Mouse (Mus musculus): ENCODE results near the gene Wdr76. TPM values are rescaled to one million over a fixed set of nuclear protein-coding genes. Genes with fewer than 3 reads are reported as not detected.
A peak's percentile ranks its signal among the peaks of the same experiment; 100 is the strongest.

The Wdr76 gene
- polyA plus RNA-seq, 1 experiment from 2014 or later = 15.5 TPM

GRCm38 (mm10) chr2:121544829-121545228 is 38.3 kb downstream of the Wdr76 start:
- 91% methylated on average over 3 of the region's 3 CpGs for WGBS
- Histone ChIP-seq H3K9me3 (no peaks in the 10 kb centered on the region), H3K4me1 (no peaks in the 10 kb centered on the region), H3K27me3 (no peaks in the 10 kb centered on the region), H3K36me3 (replicated peaks) (peaks cover 82% of the 10 kb centered on the region), H3K4me3 (replicated peaks) (no peak overlapping the region), H3K27ac (no peak overlapping the region), H3K4me2 (no peak overlapping the region), H3K9ac (no peak overlapping the region)
- ATAC-seq (ENCODE audit: low FRiP score) = no peak

GRCm38 (mm10) chr2:121549630-121550029 is 43.1 kb downstream of the Wdr76 start:
- Histone ChIP-seq H3K27ac (no peak overlapping the region), H3K9ac (no peak overlapping the region), H3K4me2 (no peak overlapping the region), H3K36me3 (replicated peaks) (peaks cover 69% of the 10 kb centered on the region), H3K27me3 (no peaks in the 10 kb centered on the region), H3K4me1 (no peaks in the 10 kb centered on the region), H3K4me3 (replicated peaks) (no peak overlapping the region), H3K9me3 (no peaks in the 10 kb centered on the region)
- 93% methylated on average over 6 of the region's 6 CpGs for WGBS
- no peak for ATAC-seq (ENCODE audit: low FRiP score)

GRCm38 (mm10) chr2:121551271-121551670 is 44.7 kb downstream of the Wdr76 start:
- Histone ChIP-seq H3K27me3 (no peaks in the 10 kb centered on the region), H3K4me1 (no peaks in the 10 kb centered on the region), H3K4me3 (replicated peaks) (no peak overlapping the region), H3K9ac (no peak overlapping the region), H3K36me3 (replicated peaks) (peaks cover 56% of the 10 kb centered on the region), H3K4me2 (no peak overlapping the region), H3K9me3 (no peaks in the 10 kb centered on the region), H3K27ac (no peak overlapping the region)
- 91% methylated on average over 8 of the region's 8 CpGs for WGBS
- ATAC-seq (ENCODE audit: low FRiP score) = no peak

- H3K4me2 ChIP-seq = no peak overlapping the region
- H3K27ac ChIP-seq = no peak overlapping the region
- no peaks in the 10 kb centered on the region for H3K4me1 ChIP-seq
- 90% methylated on average over 3 of the region's 3 CpGs for whole genome bisulfite sequencing
- ATAC-seq (ENCODE audit: low FRiP score) = no peak
- no peak overlapping the region for H3K4me3 ChIP-seq (replicated peaks)
- H3K27me3 ChIP-seq = no peaks in the 10 kb centered on the region
- H3K36me3 ChIP-seq (replicated peaks) = peaks cover 24% of the 10 kb centered on the region
- no peaks in the 10 kb centered on the region for H3K9me3 ChIP-seq
- no peak overlapping the region for H3K9ac ChIP-seq
Measured at GRCm38 (mm10) chr2:121563117-121563516, 56.6 kb downstream of the Wdr76 start.

GRCm38 (mm10) chr2:121565911-121566310 is 59.4 kb downstream of the Wdr76 start:
- Histone ChIP-seq H3K9me3 (no peaks in the 10 kb centered on the region), H3K4me3 (replicated peaks) (no peak overlapping the region), H3K4me2 (no peak overlapping the region), H3K9ac (no peak overlapping the region), H3K36me3 (replicated peaks) (peaks cover 19% of the 10 kb centered on the region), H3K27me3 (no peaks in the 10 kb centered on the region), H3K27ac (no peak overlapping the region), H3K4me1 (no peaks in the 10 kb centered on the region)
- ATAC-seq (ENCODE audit: low FRiP score) = no peak
- 69% methylated on average over 5 of the region's 5 CpGs for WGBS

GRCm38 (mm10) chr2:121570049-121570448 is 63.5 kb downstream of the Wdr76 start:
- H3K36me3 ChIP-seq (replicated peaks) = peaks cover 22% of the 10 kb centered on the region
- H3K4me3 ChIP-seq (replicated peaks) = no peak overlapping the region
- no peak for ATAC-seq (ENCODE audit: low FRiP score)
- 92% methylated on average over 3 of the region's 3 CpGs for WGBS
- H3K9me3 ChIP-seq = no peaks in the 10 kb centered on the region
- H3K9ac ChIP-seq = no peak overlapping the region
- no peaks in the 10 kb centered on the region for H3K4me1 ChIP-seq
- H3K27me3 ChIP-seq = no peaks in the 10 kb centered on the region
- H3K27ac ChIP-seq = no peak overlapping the region
- no peak overlapping the region for H3K4me2 ChIP-seq

- no peak overlapping the region for H3K4me2 ChIP-seq
- no peak overlapping the region for H3K9ac ChIP-seq
- no peak overlapping the region for H3K27ac ChIP-seq
- H3K36me3 ChIP-seq (replicated peaks) = peaks cover 22% of the 10 kb centered on the region
- no peak overlapping the region for H3K4me3 ChIP-seq (replicated peaks)
- 77% methylated on average over 8 of the region's 8 CpGs for WGBS
- 0 out of 2 replicates have a peak, but pooled peaks cover 3% of the 10 kb centered on the region for H3K4me1 ChIP-seq
- ATAC-seq (ENCODE audit: low FRiP score) = no peak
- H3K27me3 ChIP-seq = no peaks in the 10 kb centered on the region
- no peaks in the 10 kb centered on the region for H3K9me3 ChIP-seq
Measured at GRCm38 (mm10) chr2:121570999-121571655, 64.6 kb downstream of the Wdr76 start.

- no peaks in the 10 kb centered on the region for H3K27me3 ChIP-seq
- H3K4me1 ChIP-seq = 0 out of 2 replicates have a peak, but pooled peaks cover 4% of the 10 kb centered on the region
- H3K36me3 ChIP-seq (replicated peaks) = peaks cover 22% of the 10 kb centered on the region
- H3K27ac ChIP-seq = no peak overlapping the region
- H3K9me3 ChIP-seq = no peaks in the 10 kb centered on the region
- peak; percentile 86 for ATAC-seq (ENCODE audit: low FRiP score)
- 23% methylated on average over 7 of the region's 7 CpGs for WGBS
- no peak overlapping the region for H3K9ac ChIP-seq
- H3K4me2 ChIP-seq = no peak overlapping the region
- no peak overlapping the region for H3K4me3 ChIP-seq (replicated peaks)
Measured at GRCm38 (mm10) chr2:121571780-121572179, 65.3 kb downstream of the Wdr76 start.

GRCm38 (mm10) chr2:121574066-121574630 is 67.6 kb downstream of the Wdr76 start:
- no peak overlapping the region for H3K27ac ChIP-seq
- ATAC-seq (ENCODE audit: low FRiP score) = no peak
- whole genome bisulfite sequencing = 90% methylated on average over 9 of the region's 9 CpGs
- no peaks in the 10 kb centered on the region for H3K27me3 ChIP-seq
- no peak overlapping the region for H3K9ac ChIP-seq
- H3K4me1 ChIP-seq = 0 out of 2 replicates have a peak, but pooled peaks cover 4% of the 10 kb centered on the region
- no peak overlapping the region for H3K4me2 ChIP-seq
- H3K4me3 ChIP-seq (replicated peaks) = no peak overlapping the region
- H3K36me3 ChIP-seq (replicated peaks) = peaks cover 11% of the 10 kb centered on the region; the same call in 1 of the 2 replicates
- H3K9me3 ChIP-seq = no peaks in the 10 kb centered on the region

GRCm38 (mm10) chr2:121575741-121576201 is 69.2 kb downstream of the Wdr76 start:
- H3K9ac ChIP-seq = no peak overlapping the region
- H3K4me2 ChIP-seq = no peak overlapping the region
- H3K9me3 ChIP-seq = no peaks in the 10 kb centered on the region
- H3K27ac ChIP-seq = 0 out of 2 replicates have a peak overlapping the region, but pooled peaks have one; percentile 3
- H3K27me3 ChIP-seq = no peaks in the 10 kb centered on the region
- WGBS = 65% methylated on average over 8 of the region's 8 CpGs
- 0 out of 2 replicates have a peak, but pooled peaks cover 4% of the 10 kb centered on the region for H3K4me1 ChIP-seq
- H3K36me3 ChIP-seq (replicated peaks) = peaks cover 11% of the 10 kb centered on the region; the same call in 1 of the 2 replicates
- no peak overlapping the region for H3K4me3 ChIP-seq (replicated peaks)
- no peak for ATAC-seq (ENCODE audit: low FRiP score)

GRCm38 (mm10) chr2:121582809-121583376 is 76.4 kb downstream of the Wdr76 start:
- WGBS = 88% methylated on average over 13 of the region's 13 CpGs
- Histone ChIP-seq H3K9me3 (no peaks in the 10 kb centered on the region), H3K4me3 (replicated peaks) (no peak overlapping the region), H3K4me1 (peaks cover 2% of the 10 kb centered on the region), H3K4me2 (no peak overlapping the region), H3K27me3 (no peaks in the 10 kb centered on the region), H3K36me3 (replicated peaks) (peaks cover 4% of the 10 kb centered on the region), H3K27ac (no peak overlapping the region), H3K9ac (no peak overlapping the region)
- ATAC-seq (ENCODE audit: low FRiP score) = no peak

GRCm38 (mm10) chr2:121583468-121584116 is 77.1 kb downstream of the Wdr76 start:
- Histone ChIP-seq H3K9ac (no peak overlapping the region), H3K27me3 (no peaks in the 10 kb centered on the region), H3K9me3 (no peaks in the 10 kb centered on the region), H3K4me2 (no peak overlapping the region), H3K4me1 (peaks cover 9% of the 10 kb centered on the region), H3K4me3 (replicated peaks) (no peak overlapping the region), H3K36me3 (replicated peaks) (peaks cover 4% of the 10 kb centered on the region), H3K27ac (no peak overlapping the region)
- 87% methylated on average over 13 of the region's 13 CpGs for WGBS
- no peak for ATAC-seq (ENCODE audit: low FRiP score)

Measured in forebrain, embryonic 12.5 days (tissue).